Mouse (Mus musculus): ENCODE measurements around the gene Fam160a1. TPM values are rescaled to one million over a fixed set of nuclear protein-coding genes. Genes with fewer than 3 reads are reported as not detected.

Gene Fam160a1
- polyA plus RNA-seq, 1 experiment from 2014 or later = 0.34 TPM

- H3K9me3 ChIP-seq = no peaks in the 10 kb centered on the region
- no peak overlapping the region for H3K4me2 ChIP-seq
- no peak overlapping the region for H3K4me3 ChIP-seq
- no peaks in the 10 kb centered on the region for H3K36me3 ChIP-seq
- WGBS = 92% methylated on average over 8 of the region's 8 CpGs
- no peak overlapping the region for H3K27ac ChIP-seq
- no peak for ATAC-seq (ENCODE audit: low FRiP score)
- no peaks in the 10 kb centered on the region for H3K4me1 ChIP-seq (replicated peaks)
- H3K9ac ChIP-seq = no peak overlapping the region
- H3K27me3 ChIP-seq = no peaks in the 10 kb centered on the region
Observed at GRCm38 (mm10) chr3:85685271-85685670, 131.8 kb downstream of the Fam160a1 start.

- no peak for ATAC-seq (ENCODE audit: low FRiP score)
- Histone ChIP-seq H3K27me3 (no peaks in the 10 kb centered on the region), H3K27ac (no peak overlapping the region), H3K4me2 (no peak overlapping the region), H3K4me1 (replicated peaks) (no peaks in the 10 kb centered on the region), H3K9me3 (no peaks in the 10 kb centered on the region), H3K9ac (no peak overlapping the region), H3K36me3 (no peaks in the 10 kb centered on the region), H3K4me3 (no peak overlapping the region)
- whole genome bisulfite sequencing = 90% methylated on average over 5 of the region's 5 CpGs
Observed at GRCm38 (mm10) chr3:85683618-85684017, 133.5 kb downstream of the Fam160a1 start.

- no peaks in the 10 kb centered on the region for H3K9me3 ChIP-seq
- H3K4me3 ChIP-seq = no peak overlapping the region
- WGBS = 80% methylated on average over 7 of the region's 7 CpGs
- H3K4me1 ChIP-seq (replicated peaks) = no peaks in the 10 kb centered on the region
- H3K36me3 ChIP-seq = no peaks in the 10 kb centered on the region
- no peak overlapping the region for H3K4me2 ChIP-seq
- H3K27ac ChIP-seq = no peak overlapping the region
- no peaks in the 10 kb centered on the region for H3K27me3 ChIP-seq
- ATAC-seq (ENCODE audit: low FRiP score) = no peak
- no peak overlapping the region for H3K9ac ChIP-seq
Observed at GRCm38 (mm10) chr3:85681136-85681535, 136.0 kb downstream of the Fam160a1 start.

DNA sequence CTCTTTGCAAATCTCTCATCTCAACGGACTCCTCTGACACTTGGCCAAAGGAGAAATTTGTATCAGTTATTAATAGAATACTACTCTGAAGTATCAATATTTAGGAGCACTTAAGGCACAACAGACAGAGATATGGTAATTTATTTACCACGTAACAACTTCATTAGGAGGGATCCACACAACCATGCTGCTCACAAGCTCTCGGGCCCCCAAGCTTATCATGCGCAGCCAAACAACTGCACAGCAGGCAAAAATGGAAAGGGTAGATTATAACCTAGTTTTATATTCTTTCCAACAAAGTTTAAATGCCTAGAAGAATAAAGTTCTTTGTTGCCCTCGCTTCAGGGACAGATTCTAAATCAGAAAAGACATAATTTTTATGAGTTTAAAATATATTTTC lies 137.1 kb downstream of the Fam160a1 start:
- no peak for ATAC-seq (ENCODE audit: low FRiP score)
- 87% methylated on average over 5 of the region's 5 CpGs for WGBS
- no peaks in the 10 kb centered on the region for H3K9me3 ChIP-seq

GRCm38 (mm10) chr3:85679312-85679933 lies 137.7 kb downstream of the Fam160a1 start:
- Histone ChIP-seq H3K27ac (no peak overlapping the region), H3K4me3 (no peak overlapping the region), H3K36me3 (no peaks in the 10 kb centered on the region), H3K4me1 (replicated peaks) (no peaks in the 10 kb centered on the region), H3K27me3 (no peaks in the 10 kb centered on the region), H3K9ac (no peak overlapping the region), H3K9me3 (no peaks in the 10 kb centered on the region), H3K4me2 (no peak overlapping the region)
- WGBS = 86% methylated on average over 8 of the region's 8 CpGs
- no peak for ATAC-seq (ENCODE audit: low FRiP score)

More for the DNA sequence above, 137.1 kb downstream of the Fam160a1 start:
- H3K27ac ChIP-seq = no peak overlapping the region
- no peaks in the 10 kb centered on the region for H3K27me3 ChIP-seq
- no peak overlapping the region for H3K9ac ChIP-seq
- no peaks in the 10 kb centered on the region for H3K36me3 ChIP-seq
- no peak overlapping the region for H3K4me3 ChIP-seq
- H3K4me1 ChIP-seq (replicated peaks) = no peaks in the 10 kb centered on the region
- H3K4me2 ChIP-seq = no peak overlapping the region

DNA sequence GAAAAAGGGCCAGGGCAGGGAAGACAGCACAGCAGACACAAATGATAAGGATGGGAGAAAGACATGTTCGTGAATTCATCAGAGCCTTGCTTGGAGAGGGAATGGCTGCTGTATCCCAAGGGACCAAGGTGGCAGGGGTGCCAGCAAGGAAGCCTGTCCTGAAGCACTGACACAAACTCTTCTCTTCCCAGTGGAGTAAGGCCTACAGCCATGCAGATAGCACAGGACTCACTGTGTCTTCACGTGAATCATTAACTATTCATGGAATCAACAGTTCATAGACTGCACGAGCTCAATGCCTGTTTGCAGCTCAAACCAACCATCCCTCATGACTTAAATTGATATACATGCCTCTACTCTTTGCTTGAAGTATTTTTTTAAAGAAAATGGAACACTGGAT lies 139.1 kb downstream of the Fam160a1 start:
- H3K27me3 ChIP-seq = no peaks in the 10 kb centered on the region
- no peak overlapping the region for H3K27ac ChIP-seq
- H3K9me3 ChIP-seq = no peaks in the 10 kb centered on the region
- no peaks in the 10 kb centered on the region for H3K4me1 ChIP-seq (replicated peaks)
- H3K9ac ChIP-seq = no peak overlapping the region
- no peak overlapping the region for H3K4me2 ChIP-seq
- H3K36me3 ChIP-seq = no peaks in the 10 kb centered on the region
- no peak overlapping the region for H3K4me3 ChIP-seq
- ATAC-seq (ENCODE audit: low FRiP score) = no peak
- WGBS = 60% methylated on average over 3 of the region's 3 CpGs

DNA sequence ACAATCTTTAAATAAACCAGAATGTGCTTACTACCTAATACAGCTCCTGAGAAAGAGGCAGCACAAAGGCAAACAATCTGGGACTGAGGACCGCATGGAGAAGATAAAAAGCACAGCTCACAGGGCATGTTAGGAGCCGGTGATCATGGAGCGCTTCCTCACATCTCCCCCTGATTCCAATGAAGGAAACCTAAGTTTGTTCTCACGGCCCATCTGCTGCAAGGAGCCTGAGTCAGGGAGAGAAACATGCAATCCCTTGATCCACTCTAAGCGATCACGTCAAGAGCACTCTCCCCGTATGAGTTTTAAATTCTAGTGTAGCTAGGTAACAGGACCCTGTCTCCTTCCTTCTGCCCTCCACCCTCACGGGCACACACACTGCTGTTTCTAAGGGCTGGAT lies 140.0 kb downstream of the Fam160a1 start:
- WGBS = 81% methylated on average over 8 of the region's 8 CpGs
- H3K27me3 ChIP-seq = no peaks in the 10 kb centered on the region
- no peak overlapping the region for H3K4me3 ChIP-seq
- H3K9ac ChIP-seq = no peak overlapping the region
- H3K36me3 ChIP-seq = no peaks in the 10 kb centered on the region
- H3K27ac ChIP-seq = no peak overlapping the region
- no peaks in the 10 kb centered on the region for H3K4me1 ChIP-seq (replicated peaks)
- no peak overlapping the region for H3K4me2 ChIP-seq
- ATAC-seq (ENCODE audit: low FRiP score) = no peak
- H3K9me3 ChIP-seq = no peaks in the 10 kb centered on the region

DNA sequence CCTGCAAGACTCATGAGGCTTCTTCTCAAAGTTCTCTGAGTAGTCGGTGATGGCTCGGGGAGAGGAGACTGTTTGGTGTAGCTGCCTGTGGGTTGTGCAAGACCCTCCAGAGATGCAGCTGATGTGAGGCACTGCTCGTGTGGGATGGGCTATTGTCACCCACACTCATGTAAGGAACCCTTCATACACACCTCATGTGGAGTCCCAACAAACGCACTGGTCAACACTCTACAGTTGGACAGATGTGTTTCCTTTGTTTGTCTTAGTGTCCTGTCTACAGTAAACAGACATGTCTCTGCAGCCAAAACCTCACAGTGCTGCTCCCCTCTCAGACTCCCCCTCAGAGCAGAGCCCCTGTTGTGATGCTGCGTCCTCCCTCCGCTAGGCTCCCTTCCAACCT lies 147.2 kb downstream of the Fam160a1 start:
- Histone ChIP-seq H3K4me3 (no peak overlapping the region), H3K27ac (no peak overlapping the region), H3K4me1 (replicated peaks) (no peaks in the 10 kb centered on the region), H3K4me2 (no peak overlapping the region), H3K36me3 (no peaks in the 10 kb centered on the region), H3K9ac (no peak overlapping the region), H3K27me3 (no peaks in the 10 kb centered on the region), H3K9me3 (no peaks in the 10 kb centered on the region)
- 80% methylated on average over 6 of the region's 6 CpGs for WGBS
- ATAC-seq (ENCODE audit: low FRiP score) = no peak

DNA sequence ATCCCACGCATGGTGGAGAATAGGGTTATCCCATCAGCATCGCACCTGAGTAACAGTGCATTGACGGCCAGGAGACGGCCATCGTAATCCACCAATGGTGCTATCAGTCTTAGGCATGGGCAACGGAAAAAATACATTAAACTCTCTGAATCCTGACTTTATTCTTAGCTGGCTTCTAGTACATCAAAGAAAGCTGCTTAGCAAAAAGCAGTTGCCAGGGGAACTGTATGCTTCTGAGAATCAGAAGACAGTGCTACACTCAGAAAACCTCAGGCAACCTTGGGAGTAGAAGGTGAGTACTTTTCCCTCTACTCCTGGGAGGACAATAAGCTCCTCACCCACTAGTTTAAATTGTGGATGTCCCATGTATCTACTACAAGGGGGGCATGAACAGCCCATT lies 149.4 kb downstream of the Fam160a1 start:
- no peak overlapping the region for H3K4me2 ChIP-seq
- H3K9me3 ChIP-seq = no peaks in the 10 kb centered on the region
- no peak overlapping the region for H3K9ac ChIP-seq
- no peaks in the 10 kb centered on the region for H3K4me1 ChIP-seq (replicated peaks)
- 90% methylated on average over 6 of the region's 6 CpGs for WGBS
- no peaks in the 10 kb centered on the region for H3K36me3 ChIP-seq
- ATAC-seq (ENCODE audit: low FRiP score) = no peak
- no peak overlapping the region for H3K4me3 ChIP-seq
- H3K27me3 ChIP-seq = no peaks in the 10 kb centered on the region
- H3K27ac ChIP-seq = no peak overlapping the region

- WGBS = 85% methylated on average over 12 of the region's 12 CpGs
- no peaks in the 10 kb centered on the region for H3K36me3 ChIP-seq
- no peaks in the 10 kb centered on the region for H3K4me1 ChIP-seq (replicated peaks)
- H3K9ac ChIP-seq = no peak overlapping the region
- ATAC-seq (ENCODE audit: low FRiP score) = no peak
- H3K9me3 ChIP-seq = no peaks in the 10 kb centered on the region
- no peak overlapping the region for H3K4me2 ChIP-seq
- H3K27me3 ChIP-seq = no peaks in the 10 kb centered on the region
- no peak overlapping the region for H3K27ac ChIP-seq
- no peak overlapping the region for H3K4me3 ChIP-seq
Observed at GRCm38 (mm10) chr3:85666736-85667135, 150.4 kb downstream of the Fam160a1 start.

GRCm38 (mm10) chr3:85666166-85666565 lies 150.9 kb downstream of the Fam160a1 start:
- H3K9ac ChIP-seq = no peak overlapping the region
- H3K36me3 ChIP-seq = no peaks in the 10 kb centered on the region
- no peak overlapping the region for H3K27ac ChIP-seq
- ATAC-seq (ENCODE audit: low FRiP score) = no peak
- H3K9me3 ChIP-seq = no peaks in the 10 kb centered on the region
- H3K4me3 ChIP-seq = no peak overlapping the region
- H3K27me3 ChIP-seq = no peaks in the 10 kb centered on the region
- WGBS = 75% methylated on average over 3 of the region's 3 CpGs
- no peaks in the 10 kb centered on the region for H3K4me1 ChIP-seq (replicated peaks)
- H3K4me2 ChIP-seq = no peak overlapping the region

DNA sequence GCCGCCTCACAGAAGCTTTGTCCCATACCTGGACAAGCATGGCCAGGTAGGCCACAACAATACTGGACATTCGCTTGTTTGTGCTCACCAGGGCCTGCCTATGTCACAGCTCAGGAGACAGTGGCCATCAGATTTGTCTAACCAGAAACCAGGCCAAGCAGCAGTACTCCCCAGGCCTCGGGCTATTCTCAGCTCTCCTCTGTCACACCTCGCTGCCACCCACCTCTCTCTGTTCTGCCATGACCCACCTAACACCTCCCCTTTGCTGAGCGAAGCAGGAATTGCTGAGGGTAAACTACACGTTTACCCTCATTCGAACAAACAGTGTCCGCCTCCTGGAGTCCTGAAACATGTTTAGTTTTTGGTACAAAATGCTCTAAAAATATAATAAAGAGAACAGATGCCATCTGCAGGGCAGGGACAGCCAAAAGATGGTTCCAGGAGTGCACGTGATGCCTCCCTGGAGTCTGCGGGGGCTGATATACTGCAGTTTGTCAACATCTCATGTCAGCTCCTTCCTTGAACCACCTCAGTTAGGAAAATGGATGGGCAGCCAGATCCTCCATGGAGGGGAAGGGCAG lies 152.4 kb downstream of the Fam160a1 start:
- WGBS = 86% methylated on average over 10 of the region's 10 CpGs
- Histone ChIP-seq H3K4me1 (replicated peaks) (no peaks in the 10 kb centered on the region), H3K27me3 (no peaks in the 10 kb centered on the region), H3K9me3 (no peaks in the 10 kb centered on the region), H3K4me3 (no peak overlapping the region), H3K27ac (no peak overlapping the region), H3K9ac (no peak overlapping the region), H3K36me3 (no peaks in the 10 kb centered on the region), H3K4me2 (no peak overlapping the region)
- ATAC-seq (ENCODE audit: low FRiP score) = no peak

- Histone ChIP-seq H3K27me3 (no peaks in the 10 kb centered on the region), H3K9me3 (no peaks in the 10 kb centered on the region), H3K9ac (no peak overlapping the region), H3K27ac (no peak overlapping the region), H3K4me1 (replicated peaks) (no peaks in the 10 kb centered on the region), H3K4me2 (no peak overlapping the region), H3K36me3 (no peaks in the 10 kb centered on the region), H3K4me3 (no peak overlapping the region)
- WGBS = 75% methylated on average over 5 of the region's 5 CpGs
- no peak for ATAC-seq (ENCODE audit: low FRiP score)
Observed at GRCm38 (mm10) chr3:85663826-85664225, 153.3 kb downstream of the Fam160a1 start.

All from hindbrain, embryonic 13.5 days (tissue).